Mouse (Mus musculus) liver, embryonic 15.5 days (tissue): Measurements from ENCODE around the gene Zscan18. TPM values are rescaled to one million over a fixed set of nuclear protein-coding genes. Genes with fewer than 3 reads are reported as not detected.

ENCODE experiments used
- ATAC-seq: fragments of 200-750 bp; cut with Nextera tagmentation; 2 replicates; pipeline ENCODE4 v1.8.0; 2017; ENCODE audit warnings: moderate number of reproducible peaks, mild to moderate bottlenecking, moderate library complexity; ENCODE audit not compliant: insufficient read depth
- H3K27ac ChIP-seq: fragments of 300-500 bp; sonication (generic); replicated peaks from 2 replicates; pipeline ENCODE4 v1.5.1; 2015; ENCODE audit warnings: mild to moderate bottlenecking, inconsistent platforms
- H3K27me3 ChIP-seq: fragments of 300-500 bp; sonication (generic); 2 replicates; pipeline ENCODE4 v1.6.1; 2015; ENCODE audit warnings: mild to moderate bottlenecking, inconsistent platforms
- H3K36me3 ChIP-seq: fragments of 300-500 bp; sonication (generic); replicated peaks from 2 replicates; pipeline ENCODE4 v1.6.1; 2015; ENCODE audit warnings: moderate library complexity, mild to moderate bottlenecking, inconsistent platforms
- H3K4me1 ChIP-seq: fragments of 300-500 bp; sonication (generic); replicated peaks from 2 replicates; pipeline ENCODE4 v1.6.1; 2015; ENCODE audit warnings: inconsistent platforms
- H3K4me2 ChIP-seq: fragments of 300-500 bp; sonication (generic); 2 replicates; pipeline ENCODE4 v1.6.1; 2015; ENCODE audit warnings: moderate library complexity, mild to moderate bottlenecking, inconsistent platforms
- H3K4me3 ChIP-seq: fragments of 300-500 bp; sonication (generic); replicated peaks from 2 replicates; pipeline ENCODE4 v1.5.1; 2015; ENCODE audit warnings: mild to moderate bottlenecking, inconsistent platforms
- H3K9ac ChIP-seq: fragments of 300-500 bp; sonication (generic); 2 replicates; pipeline ENCODE4 v1.6.1; 2015; ENCODE audit warnings: moderate library complexity, mild to moderate bottlenecking, inconsistent platforms
- H3K9me3 ChIP-seq: fragments of 300-500 bp; sonication (generic); replicated peaks from 2 replicates; pipeline ENCODE4 v1.6.1; 2016; ENCODE audit warnings: inconsistent platforms
- WGBS: fragments of 180-500 bp; shearing (Covaris S2); methylation state at CpG from one replicate; pipeline ENCODE4 v1.1.7; 2015; ENCODE audit warnings: mixed read lengths; ENCODE audit not compliant: insufficient replicate concordance; 5-methylcytosine and 5-hydroxymethylcytosine counted together
- polyA plus RNA-seq: library from polyadenylated mRNA; unstranded; fragments of >200 nt; fragmentation: Nextera tagmentation; extraction: Ambion mirVana; gene quantifications from 2 replicates; pipeline ENCODE4 v1.2.1, GENCODE M21; 2015

Gene Zscan18
- polyA plus RNA-seq, 1 experiment from 2014 or later, result 0.44 TPM

DNA sequence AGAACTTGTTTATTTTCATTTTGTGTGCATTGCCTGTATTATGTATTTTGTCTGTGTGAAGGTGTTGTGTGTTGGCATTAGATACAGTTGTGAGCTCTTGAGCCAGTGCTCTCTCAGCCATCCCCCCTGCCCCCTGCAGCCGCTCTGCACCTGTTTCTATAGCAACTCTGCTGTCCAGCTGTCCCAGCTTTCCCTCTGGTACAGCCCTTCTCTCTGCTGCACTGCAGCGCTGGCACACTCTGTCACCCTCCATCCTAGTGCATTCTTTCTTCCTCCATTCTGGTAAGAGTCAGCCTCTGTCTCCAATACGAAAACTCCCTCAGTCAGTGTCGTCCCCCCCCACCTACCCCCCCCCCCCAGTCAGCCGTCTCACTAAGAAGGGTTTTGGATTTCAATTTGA, 15.4 kb downstream of the Zscan18 start:
- Histone ChIP-seq H3K9ac (no peak overlapping the region), H3K36me3 (no peaks in the 10 kb centered on the region), H3K27ac (no peak overlapping the region), H3K4me3 (no peak overlapping the region), H3K4me1 (no peaks in the 10 kb centered on the region), H3K4me2 (no peak overlapping the region), H3K9me3 (no peaks in the 10 kb centered on the region), H3K27me3 (no peaks in the 10 kb centered on the region)
- ATAC-seq, result no peak
- 35% methylated on average over 5 of the region's 5 CpGs for WGBS

DNA sequence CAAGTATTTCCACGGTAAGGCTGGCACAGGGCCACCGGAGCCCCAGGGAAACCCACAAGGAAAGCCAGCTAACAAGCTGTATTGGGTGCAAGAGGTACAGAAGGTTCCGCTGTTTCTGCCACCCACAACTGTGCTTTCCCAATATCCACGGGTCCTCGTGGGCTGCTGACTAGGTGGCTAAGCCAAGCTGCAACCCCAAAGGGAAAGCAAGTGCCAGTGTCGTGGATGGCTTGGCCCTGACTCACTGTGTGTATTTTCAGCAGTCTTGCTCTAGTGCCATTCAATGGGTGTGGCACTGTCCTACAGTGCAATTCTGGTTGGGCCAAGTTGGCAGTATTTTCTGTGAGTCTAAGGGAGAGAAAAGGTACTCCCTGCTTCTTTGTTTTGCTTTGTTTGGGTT, 16.1 kb downstream of the Zscan18 start:
- no peak for ATAC-seq
- Histone ChIP-seq H3K4me2 (no peak overlapping the region), H3K36me3 (no peaks in the 10 kb centered on the region), H3K27me3 (no peaks in the 10 kb centered on the region), H3K27ac (no peak overlapping the region), H3K4me1 (no peaks in the 10 kb centered on the region), H3K9me3 (no peaks in the 10 kb centered on the region), H3K9ac (no peak overlapping the region), H3K4me3 (no peak overlapping the region)
- WGBS, result 53% methylated on average over 6 of the region's 6 CpGs

DNA sequence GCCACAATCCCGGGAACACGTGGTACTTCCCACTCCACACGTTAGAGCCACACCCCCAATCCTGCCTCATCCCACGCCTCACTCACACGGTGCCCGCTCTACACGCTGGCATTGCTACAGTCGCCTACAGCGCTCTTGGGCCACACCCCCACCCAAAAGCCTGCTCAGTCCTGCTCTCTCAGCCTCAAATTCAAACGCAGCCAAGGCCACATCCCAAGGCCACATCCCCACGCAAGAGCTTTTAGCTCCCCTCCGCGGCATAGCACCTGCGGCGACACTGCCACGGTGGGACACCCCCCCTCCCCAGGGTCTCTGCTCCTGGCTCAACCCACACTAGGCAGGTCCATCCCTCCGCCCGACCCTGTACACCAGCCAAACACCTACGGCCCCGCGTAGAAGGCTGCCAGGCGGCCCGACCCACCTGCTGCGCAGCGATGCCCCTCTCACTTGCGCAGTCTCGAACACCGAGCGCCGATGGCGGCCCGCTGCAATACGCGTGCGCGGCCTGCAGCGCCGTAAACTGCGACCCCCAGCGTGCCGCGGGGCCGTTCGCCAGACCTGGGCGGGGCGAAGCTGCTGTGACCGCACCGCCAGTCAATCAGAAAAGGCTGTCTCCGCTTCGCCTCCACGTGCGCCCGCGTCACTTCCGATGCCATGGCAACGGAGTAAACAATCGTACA, 23.1 kb downstream of the Zscan18 start:
- H3K4me2 ChIP-seq, result peak overlapping the region; percentile 80
- peak; percentile 67; the same call in 1 of the 2 replicates for ATAC-seq
- peaks cover 11% of the 10 kb centered on the region; the same call in 1 of the 2 replicates for H3K27me3 ChIP-seq
- peaks cover 8% of the 10 kb centered on the region for H3K4me1 ChIP-seq
- under 1% methylated on average over 57 of the region's 57 CpGs for WGBS
- H3K9ac ChIP-seq, result 0 out of 2 replicates have a peak overlapping the region, but pooled peaks have one; percentile 18
- H3K36me3 ChIP-seq, result no peaks in the 10 kb centered on the region
- no peak overlapping the region for H3K27ac ChIP-seq
- peak overlapping the region; percentile 55 for H3K4me3 ChIP-seq
- no peaks in the 10 kb centered on the region for H3K9me3 ChIP-seq

DNA sequence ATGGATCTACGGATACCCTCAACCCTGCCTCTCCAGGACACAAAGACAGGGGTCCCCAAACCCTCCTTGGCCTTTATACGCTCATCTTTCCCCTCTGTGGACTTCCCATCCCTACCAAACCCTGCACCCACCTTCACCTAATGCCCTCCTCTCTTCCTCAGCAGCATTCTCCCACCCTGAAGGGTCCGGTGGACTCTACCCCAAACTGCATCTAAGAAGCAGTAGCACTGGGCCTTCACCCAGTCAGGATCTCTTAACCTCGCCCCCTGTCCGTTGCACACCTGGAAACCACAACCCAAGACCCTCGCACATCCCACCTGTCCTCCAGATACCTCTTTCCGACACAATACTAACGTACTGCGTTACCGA, 23.7 kb downstream of the Zscan18 start:
- WGBS, result 28% methylated on average over 10 of the region's 10 CpGs
- Histone ChIP-seq H3K36me3 (no peaks in the 10 kb centered on the region), H3K9ac (no peak overlapping the region)

DNA sequence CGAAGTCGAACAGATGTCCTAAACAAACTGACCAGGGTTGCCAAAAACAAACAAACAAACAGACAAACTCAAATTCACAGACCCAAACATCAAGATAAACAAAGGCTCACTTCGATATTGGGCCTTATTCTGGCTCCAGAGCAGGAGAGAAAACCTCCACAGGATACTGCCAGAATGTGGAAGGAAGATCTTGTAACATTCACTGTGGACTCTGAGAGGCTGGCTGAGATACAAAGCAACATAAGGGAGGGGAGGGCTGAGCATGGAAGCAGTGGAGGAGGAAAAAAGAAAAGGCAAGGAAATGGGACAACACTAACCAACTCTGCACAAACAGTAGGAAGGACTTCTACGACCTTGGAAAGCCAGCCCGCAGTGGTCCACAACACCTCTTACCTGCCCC, 24.3 kb downstream of the Zscan18 start:
- peaks cover 11% of the 10 kb centered on the region; the same call in 1 of the 2 replicates for H3K27me3 ChIP-seq
- peaks cover 8% of the 10 kb centered on the region for H3K4me1 ChIP-seq
- H3K36me3 ChIP-seq, result no peaks in the 10 kb centered on the region
- WGBS, result 64% methylated on average over 5 of the region's 5 CpGs
- no peak overlapping the region for H3K27ac ChIP-seq
- no peak overlapping the region for H3K9ac ChIP-seq
- H3K4me3 ChIP-seq, result no peak overlapping the region
- H3K4me2 ChIP-seq, result no peak overlapping the region
- H3K9me3 ChIP-seq, result no peaks in the 10 kb centered on the region
- no peak for ATAC-seq

More for the DNA sequence above, 23.7 kb downstream of the Zscan18 start:
- no peak overlapping the region for H3K27ac ChIP-seq
- peak overlapping the region; percentile 55 for H3K4me3 ChIP-seq
- no peak for ATAC-seq
- H3K4me1 ChIP-seq, result peaks cover 8% of the 10 kb centered on the region
- no peaks in the 10 kb centered on the region for H3K9me3 ChIP-seq
- peak overlapping the region; percentile 80 for H3K4me2 ChIP-seq
- H3K27me3 ChIP-seq, result peaks cover 11% of the 10 kb centered on the region; the same call in 1 of the 2 replicates

DNA sequence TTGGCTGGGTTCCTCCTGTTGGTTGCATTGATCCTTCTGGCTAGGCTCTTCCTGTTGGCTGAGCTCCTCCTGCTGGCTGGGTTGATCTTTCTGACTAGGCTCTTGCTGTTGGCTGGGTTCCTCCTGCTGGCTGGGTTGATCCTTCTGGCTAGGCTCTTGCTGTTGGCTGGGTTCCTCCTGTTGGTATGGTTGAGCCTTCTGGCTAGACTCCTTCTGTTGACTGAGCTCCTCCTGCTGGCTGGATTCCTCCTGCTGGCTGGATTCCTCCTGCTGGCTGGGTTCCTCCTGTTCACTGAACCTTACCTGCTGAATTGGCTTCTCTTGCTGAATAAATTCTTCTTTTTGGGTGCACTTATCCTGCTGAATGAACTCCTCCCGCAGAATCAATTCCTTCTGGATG, 28.8 kb downstream of the Zscan18 start:
- Histone ChIP-seq H3K9me3 (no peaks in the 10 kb centered on the region), H3K27me3 (0 out of 2 replicates have a peak, but pooled peaks cover 3% of the 10 kb centered on the region), H3K4me1 (no peaks in the 10 kb centered on the region), H3K4me2 (no peak overlapping the region), H3K27ac (no peak overlapping the region), H3K9ac (no peak overlapping the region), H3K4me3 (no peak overlapping the region), H3K36me3 (no peaks in the 10 kb centered on the region)
- ATAC-seq, result no peak
- 82% methylated on average over 1 of the region's 1 CpGs for WGBS

DNA sequence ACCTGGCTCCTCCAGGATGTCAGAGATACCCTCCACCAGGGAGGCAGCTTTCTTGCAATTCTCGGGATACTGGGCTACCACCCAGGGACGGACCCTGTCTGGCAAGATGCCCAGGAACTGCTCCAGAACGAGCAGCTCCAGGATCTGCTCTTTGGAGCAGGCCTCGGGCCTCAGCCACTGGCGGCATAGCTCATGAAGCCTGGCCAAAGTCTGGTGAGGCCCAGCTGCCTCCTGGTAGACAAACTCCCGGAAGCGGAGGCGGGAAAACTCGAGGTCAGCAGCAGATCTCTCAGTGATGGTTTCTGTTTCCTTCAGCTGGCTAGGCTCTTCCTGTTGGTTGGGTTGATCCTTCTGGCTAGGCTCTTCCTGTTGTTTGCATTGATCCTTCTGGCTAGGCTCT, 29.3 kb downstream of the Zscan18 start:
- no peaks in the 10 kb centered on the region for H3K36me3 ChIP-seq
- H3K4me1 ChIP-seq, result no peaks in the 10 kb centered on the region
- no peaks in the 10 kb centered on the region for H3K27me3 ChIP-seq
- H3K9ac ChIP-seq, result no peak overlapping the region
- 70% methylated on average over 9 of the region's 9 CpGs for WGBS
- no peak overlapping the region for H3K27ac ChIP-seq
- H3K4me2 ChIP-seq, result no peak overlapping the region
- H3K9me3 ChIP-seq, result no peaks in the 10 kb centered on the region
- ATAC-seq, result no peak
- H3K4me3 ChIP-seq, result no peak overlapping the region

DNA sequence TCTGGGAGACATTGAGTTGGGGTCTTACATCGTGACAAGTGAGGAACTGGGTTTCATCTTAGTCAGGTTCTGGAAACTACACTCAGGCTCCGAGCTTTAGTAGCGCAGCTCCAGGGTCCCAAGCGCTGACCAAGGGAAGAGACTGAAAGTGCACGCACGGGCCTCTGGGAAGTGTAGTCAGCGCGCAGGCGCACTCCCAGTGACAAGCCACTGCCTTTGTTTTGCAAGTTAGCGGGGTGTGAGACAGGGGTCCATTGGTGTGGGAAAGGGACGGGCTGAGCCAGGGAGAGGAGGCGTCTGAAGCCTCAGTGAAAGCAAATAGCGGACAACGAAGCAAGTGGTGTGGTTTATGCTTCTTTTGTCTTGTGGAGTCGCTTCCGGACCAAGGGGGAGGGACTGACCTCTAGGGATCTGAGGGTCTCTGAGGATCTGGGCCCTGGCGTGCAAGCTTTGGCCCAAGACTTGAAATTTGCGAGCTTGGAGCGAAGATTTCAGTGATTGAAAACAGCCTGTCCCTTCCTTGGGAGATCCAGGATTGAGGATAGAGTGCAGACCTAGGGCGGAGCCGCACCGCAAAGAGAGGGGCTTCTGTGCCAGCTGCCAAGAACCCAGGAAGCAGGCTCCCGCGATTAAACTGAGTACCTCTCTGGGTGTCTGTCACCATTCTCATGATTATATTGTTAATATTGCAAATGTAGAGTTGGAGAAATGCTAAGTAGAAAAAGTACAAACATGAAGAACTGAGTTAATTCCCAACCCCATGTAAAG, 53.8 kb downstream of the Zscan18 start:
- Histone ChIP-seq H3K9ac (no peak overlapping the region), H3K4me3 (no peak overlapping the region), H3K27me3 (no peaks in the 10 kb centered on the region)

DNA sequence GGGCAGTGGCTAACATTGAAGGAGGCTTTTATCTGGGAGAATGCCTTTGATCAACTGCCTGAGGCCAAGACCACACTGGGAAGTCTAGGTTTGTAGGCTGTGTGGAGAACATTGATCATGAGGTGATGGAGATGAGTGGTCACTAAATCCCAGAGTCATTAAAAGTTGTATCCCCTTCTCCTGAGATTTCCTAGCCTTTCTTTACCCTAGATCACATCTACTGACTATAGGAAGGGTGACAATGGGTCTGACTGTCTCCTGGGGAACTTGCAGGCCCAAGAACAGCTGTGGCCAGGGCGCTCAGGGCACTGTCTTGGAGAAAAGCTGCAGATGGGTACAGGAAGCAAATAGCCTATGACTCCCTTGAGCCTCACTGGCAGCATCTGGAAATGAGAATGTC, 68.5 kb downstream of the Zscan18 start, which contains the start of gene Vmn2r56:
Gene Vmn2r56, minus strand, starts transcription at position 101 of the 400 bp plus-strand sequence.
- Histone ChIP-seq H3K27me3 (no peaks in the 10 kb centered on the region), H3K27ac (no peak within 1 kb of the TSS), H3K4me2 (no peak within 1 kb of the TSS), H3K9ac (no peak within 1 kb of the TSS), H3K4me1 (no peaks in the 10 kb centered on the region), H3K4me3 (no peak within 1 kb of the TSS), H3K9me3 (no peaks in the 10 kb centered on the region), H3K36me3 (no peaks in the 10 kb centered on the region)
- WGBS, result 19% methylated on average over 1 of the region's 1 CpGs
- ATAC-seq, result no peak

More for the DNA sequence above, 53.8 kb downstream of the Zscan18 start:
- Histone ChIP-seq H3K4me2 (no peak overlapping the region), H3K4me1 (no peaks in the 10 kb centered on the region), H3K27ac (no peak overlapping the region), H3K36me3 (no peaks in the 10 kb centered on the region), H3K9me3 (no peaks in the 10 kb centered on the region)
- no peak for ATAC-seq
- WGBS, result 58% methylated on average over 24 of the region's 24 CpGs
